Mouse (Mus musculus): ENCODE results near the gene Gp1bb. TPM values are rescaled to one million over a fixed set of nuclear protein-coding genes. Genes with fewer than 3 reads are reported as not detected.

Gene Gp1bb
- 0.44 and 0.64 TPM in 2 replicates for polyA plus RNA-seq (2012)

DNA sequence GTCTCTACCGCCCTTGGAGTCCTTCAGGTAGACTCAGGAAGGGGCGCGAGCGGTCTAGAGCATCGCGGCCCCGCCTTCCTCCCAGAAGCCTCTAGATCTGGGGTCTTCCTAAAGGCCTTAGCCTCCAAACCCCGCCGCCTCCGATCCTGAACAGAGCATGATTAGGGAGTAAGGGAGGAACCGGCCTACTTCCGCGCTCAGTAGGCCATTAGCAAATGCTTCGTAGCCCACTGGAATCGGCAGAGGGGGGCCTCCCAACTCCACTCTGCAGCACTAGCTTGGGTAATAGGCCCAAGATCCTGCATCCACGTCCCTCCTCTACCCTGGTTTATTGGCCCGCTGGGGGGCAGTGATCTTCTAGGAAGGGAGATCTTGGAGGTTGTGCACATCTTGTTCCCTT, at the start of gene Gp1bb:
Gene Gp1bb, minus strand, starts transcription at position 385 of the 400 bp plus-strand sequence.
- Histone ChIP-seq H3K4me1 (ENCODE audit: control insufficient read depth) (peaks cover 19% of the 10 kb centered on the region), H3K4me3 (replicated peaks) (no peak within 1 kb of the TSS), H3K9me3 (ENCODE audit: control insufficient read depth, low read length) (peaks cover 11% of the 10 kb centered on the region; the same call in 1 of the 2 replicates), H3K27me3 (ENCODE audit: control insufficient read depth) (peaks cover 97% of the 10 kb centered on the region), H3K36me3 (ENCODE audit: control insufficient read depth) (no peaks in the 10 kb centered on the region)
- TF ChIP-seq GATA1 (IDR thresholded peaks at IDR 0.05; ENCODE audit: low read length) (no peak), TAL1 (IDR thresholded peaks at IDR 0.05; ENCODE audit: low read length) (no peak)

DNA sequence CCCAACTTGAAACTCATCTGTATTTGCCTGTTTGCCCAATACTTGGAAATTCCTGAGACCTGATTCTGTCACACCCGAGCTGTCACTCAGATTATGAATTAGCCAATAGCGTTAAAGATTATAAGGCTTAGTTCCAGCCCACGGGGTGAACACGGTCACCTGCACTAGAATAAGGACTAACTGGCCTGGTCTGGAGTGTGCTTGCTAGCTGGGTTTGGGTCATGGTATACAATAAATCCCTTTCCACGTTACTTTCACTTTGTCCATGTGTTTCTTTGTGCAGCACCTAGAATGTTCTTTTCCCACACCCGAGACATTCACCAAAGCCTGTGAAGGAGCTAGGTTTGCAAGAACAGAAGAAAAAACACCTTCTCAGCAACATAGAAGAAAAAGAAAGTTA, 47.7 kb upstream of the Gp1bb start:
- H3K36me3 ChIP-seq (ENCODE audit: control insufficient read depth), result no peaks in the 10 kb centered on the region
- no peak overlapping the region for H3K4me3 ChIP-seq (replicated peaks)
- H3K9me3 ChIP-seq (ENCODE audit: control insufficient read depth, low read length), result no peaks in the 10 kb centered on the region
- no peaks in the 10 kb centered on the region; the same call in none of the 2 replicates for H3K27me3 ChIP-seq (ENCODE audit: control insufficient read depth)
- no peaks in the 10 kb centered on the region for H3K4me1 ChIP-seq (ENCODE audit: control insufficient read depth)
- TF ChIP-seq GATA1 (IDR thresholded peaks at IDR 0.05; ENCODE audit: low read length), result no peak
- TF ChIP-seq TAL1 (IDR thresholded peaks at IDR 0.05; ENCODE audit: low read length), result no peak

DNA sequence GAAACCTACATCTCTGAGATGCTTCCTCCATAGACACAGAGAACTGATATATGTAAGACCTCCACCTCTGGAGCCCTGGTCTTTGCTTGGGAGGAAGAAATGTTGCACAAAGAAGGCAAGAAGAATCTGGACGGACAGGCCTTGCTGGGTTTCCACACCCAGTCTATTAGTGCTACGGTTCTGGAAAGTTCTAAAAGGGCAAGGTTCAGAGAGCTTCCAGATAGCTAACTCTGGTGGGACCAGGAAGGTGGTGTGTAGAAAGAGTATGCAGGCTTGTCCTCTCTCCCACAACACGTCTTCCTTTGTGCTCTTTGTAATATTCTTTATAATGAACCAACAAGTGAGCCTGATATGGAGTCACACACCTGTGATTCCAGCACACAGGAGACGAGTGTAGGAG, 36.4 kb upstream of the Gp1bb start:
- Histone ChIP-seq H3K36me3 (ENCODE audit: control insufficient read depth) (no peaks in the 10 kb centered on the region), H3K4me3 (replicated peaks) (no peak overlapping the region), H3K27me3 (ENCODE audit: control insufficient read depth) (no peaks in the 10 kb centered on the region), H3K9me3 (ENCODE audit: control insufficient read depth, low read length) (no peaks in the 10 kb centered on the region), H3K4me1 (ENCODE audit: control insufficient read depth) (no peaks in the 10 kb centered on the region)
- TF ChIP-seq TAL1 (IDR thresholded peaks at IDR 0.05; ENCODE audit: low read length) (no peak), GATA1 (IDR thresholded peaks at IDR 0.05; ENCODE audit: low read length) (no peak)

DNA sequence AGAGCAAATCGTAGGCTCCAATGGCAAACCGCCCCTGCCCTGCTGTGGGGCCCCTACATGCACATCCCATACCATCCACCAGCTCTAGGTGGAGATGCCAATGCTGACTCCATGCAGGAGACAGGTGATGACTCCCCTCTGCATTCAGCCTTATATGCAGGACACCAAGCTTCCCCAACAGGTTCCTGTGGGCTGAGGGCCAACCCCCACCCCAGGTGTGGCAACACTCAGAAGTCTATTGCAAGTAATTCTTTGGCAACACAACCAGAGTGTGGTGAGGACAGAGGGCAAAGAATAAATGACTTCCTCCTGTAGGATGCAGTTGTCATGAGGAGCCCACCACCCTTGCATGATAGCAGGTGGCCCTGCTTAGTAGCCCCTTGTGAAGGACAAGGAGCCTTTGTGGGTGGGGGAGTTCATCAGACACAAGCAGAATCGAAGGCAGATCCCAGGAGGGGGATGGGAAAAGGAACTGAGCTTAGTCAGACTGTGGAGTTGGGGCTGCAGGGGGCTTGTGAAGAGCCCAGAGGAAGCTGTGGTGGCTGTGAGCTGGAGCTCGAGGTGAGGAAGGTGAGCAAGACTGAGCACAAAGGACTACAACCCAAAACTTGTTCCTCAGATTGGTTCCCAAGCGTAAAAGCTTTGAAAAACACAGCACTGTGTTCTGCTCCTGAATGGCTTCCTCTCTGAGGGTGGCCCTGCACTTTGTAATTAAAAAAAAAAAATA, 33.3 kb upstream of the Gp1bb start:
- Histone ChIP-seq H3K36me3 (ENCODE audit: control insufficient read depth) (no peaks in the 10 kb centered on the region), H3K4me3 (replicated peaks) (no peak overlapping the region), H3K9me3 (ENCODE audit: control insufficient read depth, low read length) (no peaks in the 10 kb centered on the region), H3K4me1 (ENCODE audit: control insufficient read depth) (no peaks in the 10 kb centered on the region), H3K27me3 (ENCODE audit: control insufficient read depth) (no peaks in the 10 kb centered on the region)
- no peak for TF ChIP-seq GATA1 (IDR thresholded peaks at IDR 0.05; ENCODE audit: low read length)
- no peak for TF ChIP-seq TAL1 (IDR thresholded peaks at IDR 0.05; ENCODE audit: low read length)

DNA sequence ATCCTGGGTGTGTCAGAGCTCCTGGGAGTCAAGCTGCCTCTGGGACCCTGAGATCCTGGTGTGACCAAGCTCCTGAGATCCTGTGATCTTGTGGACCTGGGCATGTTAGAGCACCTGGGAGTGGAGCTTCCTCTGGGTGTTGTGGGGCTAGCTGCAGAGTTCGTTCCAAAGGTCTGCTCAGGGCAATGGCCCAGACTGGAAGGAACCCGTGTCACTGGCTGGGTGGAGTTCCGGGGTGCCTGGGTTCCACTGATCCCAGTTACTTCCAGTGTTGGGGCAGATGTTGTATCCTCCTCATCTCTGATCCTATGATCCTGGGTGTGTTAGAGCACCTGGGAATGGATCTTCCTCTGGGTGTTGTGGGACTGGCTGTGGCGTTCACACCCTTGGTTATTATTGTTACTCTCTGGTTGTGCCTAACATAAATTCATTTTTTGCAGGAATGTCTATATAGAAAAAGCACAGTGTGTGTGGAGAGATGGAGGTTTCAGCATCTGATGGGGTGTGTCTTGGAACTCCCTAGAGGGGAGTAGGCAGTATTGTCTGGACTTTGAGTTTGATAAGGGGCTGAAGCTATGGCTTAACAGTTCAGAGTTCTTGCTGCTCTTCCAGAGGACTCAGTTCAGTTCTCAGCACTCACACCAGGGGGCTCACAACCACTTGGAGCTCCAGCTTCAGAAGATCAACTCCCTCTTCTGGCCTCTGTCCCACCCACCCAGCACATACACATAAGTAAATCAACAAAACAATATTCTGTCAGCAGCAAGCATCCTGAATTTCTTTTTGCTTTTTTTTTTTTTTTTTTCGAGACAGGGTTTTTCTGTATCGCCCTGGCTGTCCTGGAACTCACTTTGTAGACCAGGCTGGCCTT, 31.3 kb upstream of the Gp1bb start:
- Histone ChIP-seq H3K36me3 (ENCODE audit: control insufficient read depth) (no peaks in the 10 kb centered on the region), H3K4me1 (ENCODE audit: control insufficient read depth) (no peaks in the 10 kb centered on the region), H3K9me3 (ENCODE audit: control insufficient read depth, low read length) (no peaks in the 10 kb centered on the region), H3K4me3 (replicated peaks) (no peak overlapping the region), H3K27me3 (ENCODE audit: control insufficient read depth) (no peaks in the 10 kb centered on the region)
- TF ChIP-seq GATA1 (IDR thresholded peaks at IDR 0.05; ENCODE audit: low read length), result no peak
- no peak for TF ChIP-seq TAL1 (IDR thresholded peaks at IDR 0.05; ENCODE audit: low read length)

DNA sequence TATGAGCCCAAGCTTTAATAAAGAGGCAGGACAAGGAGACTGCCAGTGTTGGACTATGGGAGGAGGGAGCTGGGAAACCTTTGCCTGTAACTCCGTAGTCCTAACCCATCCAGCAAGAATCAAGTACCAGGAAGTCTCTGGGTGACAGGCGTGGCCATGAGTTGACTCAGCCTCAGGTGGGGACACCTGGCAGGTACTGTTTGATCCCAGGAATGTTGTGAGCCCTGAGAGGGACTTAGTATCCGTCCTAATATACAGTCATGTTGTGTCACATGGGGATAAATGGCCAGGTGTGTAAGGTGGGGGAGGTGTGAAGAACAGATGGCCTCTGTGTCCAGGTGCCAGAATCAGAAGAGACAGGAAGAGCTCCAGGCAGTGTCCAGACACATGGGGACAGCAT, 26.9 kb upstream of the Gp1bb start:
- H3K4me3 ChIP-seq (replicated peaks), result no peak overlapping the region
- no peaks in the 10 kb centered on the region for H3K9me3 ChIP-seq (ENCODE audit: control insufficient read depth, low read length)
- H3K36me3 ChIP-seq (ENCODE audit: control insufficient read depth), result no peaks in the 10 kb centered on the region
- H3K27me3 ChIP-seq (ENCODE audit: control insufficient read depth), result no peaks in the 10 kb centered on the region
- TF ChIP-seq TAL1 (IDR thresholded peaks at IDR 0.05; ENCODE audit: low read length) (no peak), GATA1 (IDR thresholded peaks at IDR 0.05; ENCODE audit: low read length) (no peak)
- H3K4me1 ChIP-seq (ENCODE audit: control insufficient read depth), result no peaks in the 10 kb centered on the region

DNA sequence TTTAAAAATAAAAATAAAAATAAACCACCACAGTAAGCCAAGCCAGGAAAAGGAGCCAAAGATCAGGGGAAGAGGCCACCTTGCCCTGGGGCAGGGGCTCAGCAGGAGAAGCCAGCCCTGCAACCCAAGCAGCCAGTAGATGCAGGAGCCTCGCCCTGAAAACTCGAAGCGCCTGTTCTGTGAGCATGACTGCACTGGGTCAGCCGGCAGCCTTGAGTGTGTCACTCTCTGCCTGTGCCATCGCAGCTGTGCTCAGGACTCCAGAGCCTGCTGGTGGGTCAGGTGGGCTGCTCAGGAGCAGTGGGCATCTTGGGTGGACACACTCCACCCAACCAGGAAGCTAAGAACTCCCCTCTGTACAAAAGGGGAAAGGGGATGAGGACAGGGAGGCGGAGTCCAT, 23.1 kb upstream of the Gp1bb start:
- no peak overlapping the region for H3K4me3 ChIP-seq (replicated peaks)
- no peaks in the 10 kb centered on the region for H3K4me1 ChIP-seq (ENCODE audit: control insufficient read depth)
- no peaks in the 10 kb centered on the region for H3K9me3 ChIP-seq (ENCODE audit: control insufficient read depth, low read length)
- no peak for TF ChIP-seq TAL1 (IDR thresholded peaks at IDR 0.05; ENCODE audit: low read length)
- TF ChIP-seq GATA1 (IDR thresholded peaks at IDR 0.05; ENCODE audit: low read length), result no peak
- no peaks in the 10 kb centered on the region for H3K27me3 ChIP-seq (ENCODE audit: control insufficient read depth)
- H3K36me3 ChIP-seq (ENCODE audit: control insufficient read depth), result no peaks in the 10 kb centered on the region

DNA sequence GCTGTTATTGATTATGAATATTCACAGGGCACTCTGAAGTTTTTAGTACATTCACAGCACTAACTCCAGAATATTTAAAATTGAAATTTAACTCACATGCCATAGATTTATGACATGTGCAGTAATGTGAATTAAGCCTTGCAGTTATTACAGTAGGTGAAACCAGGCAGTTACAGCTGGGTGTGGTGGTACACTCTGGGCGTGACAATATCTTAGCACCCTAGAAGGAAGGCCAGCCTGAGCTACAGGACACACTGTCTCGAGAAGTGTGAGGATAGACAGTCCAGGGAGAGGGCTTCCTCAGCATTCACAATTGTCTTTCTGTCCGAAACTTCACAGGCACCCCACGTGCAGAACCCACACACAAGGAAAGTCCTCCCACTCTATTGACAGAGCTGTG, 22.3 kb upstream of the Gp1bb start:
- no peaks in the 10 kb centered on the region for H3K27me3 ChIP-seq (ENCODE audit: control insufficient read depth)
- no peaks in the 10 kb centered on the region for H3K9me3 ChIP-seq (ENCODE audit: control insufficient read depth, low read length)
- H3K4me1 ChIP-seq (ENCODE audit: control insufficient read depth), result no peaks in the 10 kb centered on the region
- no peak overlapping the region for H3K4me3 ChIP-seq (replicated peaks)
- TF ChIP-seq TAL1 (IDR thresholded peaks at IDR 0.05; ENCODE audit: low read length) (no peak), GATA1 (IDR thresholded peaks at IDR 0.05; ENCODE audit: low read length) (no peak)
- H3K36me3 ChIP-seq (ENCODE audit: control insufficient read depth), result no peaks in the 10 kb centered on the region

DNA sequence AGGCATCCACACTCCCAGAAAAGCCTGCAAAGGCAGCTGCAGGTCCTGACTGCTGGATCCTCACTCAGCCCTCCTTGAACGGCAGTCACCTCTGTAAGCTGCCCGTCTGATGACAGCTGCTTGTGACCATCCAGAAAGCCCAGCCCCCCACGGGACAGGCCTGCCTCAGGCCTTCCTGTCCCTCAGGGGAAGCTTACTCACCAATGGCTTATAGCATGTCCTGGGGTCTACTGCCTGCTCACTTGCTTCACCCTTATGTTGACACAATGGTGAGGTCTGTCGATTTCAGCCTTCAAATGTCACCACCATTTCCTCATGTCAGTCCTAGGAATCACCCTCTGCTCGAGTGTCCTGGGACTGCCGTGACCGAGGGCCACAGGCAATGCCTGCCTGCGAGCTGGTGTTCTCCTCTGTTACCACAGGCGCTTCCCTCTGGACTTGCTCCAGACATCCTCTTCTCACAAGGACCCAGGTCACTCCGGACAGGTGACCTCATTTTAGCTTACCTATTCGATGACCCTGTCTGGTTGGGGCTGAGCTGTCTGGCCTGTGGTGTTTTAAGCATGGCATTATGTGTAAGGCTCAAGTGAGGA, 21.3 kb upstream of the Gp1bb start:
- no peaks in the 10 kb centered on the region for H3K36me3 ChIP-seq (ENCODE audit: control insufficient read depth)
- H3K27me3 ChIP-seq (ENCODE audit: control insufficient read depth), result peaks cover 3% of the 10 kb centered on the region
- no peaks in the 10 kb centered on the region for H3K9me3 ChIP-seq (ENCODE audit: control insufficient read depth, low read length)
- no peak overlapping the region for H3K4me3 ChIP-seq (replicated peaks)
- H3K4me1 ChIP-seq (ENCODE audit: control insufficient read depth), result no peaks in the 10 kb centered on the region
- TF ChIP-seq TAL1 (IDR thresholded peaks at IDR 0.05; ENCODE audit: low read length) (no peak), GATA1 (IDR thresholded peaks at IDR 0.05; ENCODE audit: low read length) (no peak)

Data from erythroblast, embryonic 14.5 days (primary cell).